Mouse (Mus musculus) kidney, adult 10 weeks (tissue): ENCODE results near the gene Bpifb5. TPM values are rescaled to one million over a fixed set of nuclear protein-coding genes. Genes with fewer than 3 reads are reported as not detected.

Source experiments
- polyA plus RNA-seq: library from polyadenylated mRNA; stranded (reverse); fragments of 350-450 nt; fragmentation: Illumina TruSeq; extraction: RNeasy Lipid Tissue Mini Kit (QIAGEN cat#74804); gene quantifications from one replicate; pipeline ENCODE4 v1.2.3, GENCODE M21; 2014; ENCODE audit warnings: low read depth, low replicate concordance

The Bpifb5 gene
- not detected for polyA plus RNA-seq

DNA sequence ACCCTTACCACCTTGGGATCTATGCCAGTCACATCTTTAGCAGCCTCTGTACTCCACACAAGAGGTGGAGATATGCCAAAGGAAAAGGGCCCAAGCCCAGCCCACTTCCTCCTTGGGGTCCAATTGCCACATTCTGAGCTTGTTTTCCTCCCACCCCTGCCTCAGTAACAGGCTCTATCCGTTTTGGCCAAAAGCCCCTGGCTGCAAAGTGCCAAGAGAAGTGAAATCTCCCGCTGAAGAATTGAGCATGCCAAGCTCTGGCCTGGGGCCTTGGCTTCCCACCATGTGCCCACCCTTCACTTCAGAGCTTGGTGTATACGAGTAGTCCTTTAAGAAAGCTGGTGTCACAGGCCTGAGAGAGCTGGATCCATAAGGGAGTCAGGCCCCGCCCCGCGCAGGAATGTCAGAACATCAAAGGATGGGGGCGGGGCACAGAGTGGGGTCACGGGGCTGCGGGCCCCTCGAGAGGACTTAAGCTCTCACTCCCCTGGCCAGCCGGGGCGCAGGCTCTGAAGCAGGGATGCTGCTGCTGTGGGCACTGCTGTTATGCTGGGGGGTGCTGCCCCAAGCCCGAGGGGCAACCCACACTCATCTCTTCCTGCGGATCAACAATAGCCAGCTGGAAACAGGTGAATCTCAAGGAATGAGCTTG, at the start of gene Bpifb5:
TSS of gene Bpifb5 (plus strand) at position 478 of the 652 bp plus-strand sequence.

DNA sequence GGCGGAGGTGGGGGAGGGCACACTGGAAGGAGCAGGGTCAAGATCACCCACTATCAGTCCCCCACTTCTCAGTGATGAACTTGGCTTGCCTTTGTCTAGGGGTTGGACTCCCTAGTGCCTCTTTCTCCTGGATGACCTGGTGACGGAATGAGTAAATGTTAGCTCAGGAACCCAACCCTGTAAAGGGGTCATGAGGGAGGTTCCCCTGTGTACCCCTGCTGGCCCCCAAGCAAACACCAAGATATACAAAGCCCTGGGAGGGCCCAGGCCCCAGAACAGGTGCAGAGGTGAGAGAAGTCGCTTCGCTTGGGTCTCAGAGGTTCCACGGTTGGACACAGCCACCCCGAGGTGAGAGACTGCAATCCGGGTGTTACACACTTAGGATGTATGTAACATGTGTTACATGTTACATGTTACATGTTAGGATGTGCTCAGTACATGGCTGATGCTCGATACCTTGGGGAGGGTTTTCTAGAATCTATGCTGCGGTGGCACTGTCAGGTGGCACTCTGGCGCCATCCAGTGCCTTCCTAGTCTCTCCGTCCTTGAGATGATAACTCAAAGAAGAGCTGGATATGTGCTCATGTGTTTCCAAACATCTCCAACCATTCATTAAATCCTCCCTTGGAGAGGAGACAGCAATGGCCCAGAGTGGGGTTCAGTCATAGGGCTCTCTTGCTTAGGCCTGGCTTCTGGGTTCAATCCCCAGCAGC, 32.8 kb upstream of the Bpifb5 start, which contains the start of gene Bpifb1:
TSS of gene Bpifb1 (plus strand) at position 273 of the 713 bp plus-strand sequence.

DNA sequence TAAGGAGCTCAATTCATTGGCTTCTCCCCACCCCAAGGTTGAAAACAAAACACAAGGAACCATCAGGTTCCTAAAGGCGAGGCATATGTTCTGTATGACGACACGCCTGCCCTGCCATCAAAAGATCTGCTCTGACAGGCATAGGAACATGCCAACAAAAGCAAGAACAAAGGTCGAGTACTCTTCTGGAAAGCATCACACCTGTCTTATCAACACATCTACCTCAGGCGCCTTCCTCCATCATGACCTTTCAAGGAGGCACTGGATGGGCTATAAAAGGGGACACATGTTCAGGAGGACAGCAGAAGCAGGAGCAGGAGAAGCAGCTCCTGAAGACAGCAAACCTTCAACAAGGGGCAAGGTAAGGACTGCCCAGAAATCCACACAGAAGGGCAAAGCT, 34.0 kb downstream of the Bpifb5 start, which contains the start of gene Bpifb9a:
TSS of gene Bpifb9a (plus strand) at position 301 of the 400 bp plus-strand sequence.

Other genes starting within 250 kb of the Bpifb5 start
- gene Bpifa6, start 248.8 kb upstream of the Bpifb5 start, polyA plus RNA-seq, result not detected
- gene Bpifa2, start 215.5 kb upstream of the Bpifb5 start, polyA plus RNA-seq, result not detected
- gene Bpifa3, start 93.4 kb upstream of the Bpifb5 start, polyA plus RNA-seq, result not detected
- not detected for gene Bpifa1, start 80.9 kb upstream of the Bpifb5 start, polyA plus RNA-seq
- not detected for gene Bpifa5, start 61.1 kb upstream of the Bpifb5 start, polyA plus RNA-seq
- not detected for gene Bpifb1, start 32.9 kb upstream of the Bpifb5 start, polyA plus RNA-seq
- gene Bpifb9a, start 34.1 kb downstream of the Bpifb5 start, polyA plus RNA-seq, result not detected
- gene Bpifb9b, start 83.5 kb downstream of the Bpifb5 start, polyA plus RNA-seq, result not detected
- 13.3 TPM for gene Cdk5rap1, start 149.3 kb downstream of the Bpifb5 start, polyA plus RNA-seq
- 0.49 TPM for gene Snta1, start 184.4 kb downstream of the Bpifb5 start, polyA plus RNA-seq
- gene Cbfa2t2, start 212.7 kb downstream of the Bpifb5 start, polyA plus RNA-seq, result 14.6 TPM